Mouse (Mus musculus) cerebellum, adult 9-10 months (tissue): ENCODE measurements at regions not wholly inside any gene's neighbourhood (a gene's known extent, or its start where the extent isn't known, plus 50 kb on each side); places are given as distances from the start of the nearest gene placed in this dataset.
"Not testable (repeated sequence)": the region's sequence is repeated elsewhere in the genome, so short reads cannot be mapped to it uniquely, and the experiment has no call there.

Experiments used
- DNase-seq: peaks from one replicate; pipeline ENCODE4 v3.0.0; 2022

GRCm38 (mm10) chr10:111592416-111593149, 86.5 kb downstream of the Phlda1 start:
- DNase-seq: no peak

GRCm38 (mm10) chr10:111593280-111593679, 87.2 kb downstream of the Phlda1 start:
- no peak for DNase-seq

- no peak for DNase-seq
These were observed 88.1 kb downstream of the Phlda1 start for GRCm38 (mm10) chr10:111594171-111594570.

GRCm38 (mm10) chr10:111594651-111595050, 88.6 kb downstream of the Phlda1 start:
- no peak for DNase-seq

DNA sequence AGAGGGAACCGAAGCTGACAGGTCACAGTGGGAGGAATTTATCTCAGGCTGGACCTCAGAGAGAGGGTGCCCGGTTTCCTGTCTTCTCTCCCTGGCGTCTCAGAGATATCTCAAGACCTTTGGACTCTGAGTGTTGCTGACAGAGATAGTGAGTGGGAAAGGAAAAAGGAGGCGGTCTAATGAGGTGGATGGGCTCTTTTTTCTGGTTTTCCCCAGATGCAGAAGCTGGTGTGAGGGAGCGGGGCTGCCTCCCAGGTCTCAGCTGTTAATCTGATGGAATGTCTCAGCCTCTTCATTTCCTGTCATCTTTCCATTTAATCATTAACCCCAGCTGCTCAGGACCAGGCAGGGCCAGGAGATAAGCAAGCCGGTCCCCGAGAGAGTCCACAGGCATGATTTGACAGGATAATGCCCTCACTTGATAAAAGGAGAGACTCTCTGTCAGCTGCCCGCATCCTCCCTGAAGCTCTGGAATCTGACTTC, 89.5 kb downstream of the Phlda1 start:
- no peak for DNase-seq

DNA sequence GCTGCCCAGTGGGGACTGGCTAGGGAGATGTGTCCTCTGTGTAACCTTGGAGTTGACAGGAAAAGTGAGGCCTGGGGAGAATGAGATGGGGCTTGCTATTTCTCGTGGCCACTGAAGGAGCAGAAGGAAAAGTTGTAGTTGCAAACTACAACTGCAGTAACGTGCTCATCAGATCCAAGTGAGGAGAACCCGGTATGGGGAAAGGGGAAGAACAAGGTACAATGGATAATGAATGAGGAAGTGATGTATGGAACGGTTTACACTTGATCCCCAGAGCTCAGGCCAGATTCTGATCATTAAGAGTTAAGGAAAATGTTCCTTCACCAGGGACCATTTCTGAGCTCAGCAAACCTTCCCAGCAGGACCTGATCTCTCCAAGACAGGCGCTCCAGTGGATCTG, 92.6 kb downstream of the Phlda1 start:
- no peak for DNase-seq

DNA sequence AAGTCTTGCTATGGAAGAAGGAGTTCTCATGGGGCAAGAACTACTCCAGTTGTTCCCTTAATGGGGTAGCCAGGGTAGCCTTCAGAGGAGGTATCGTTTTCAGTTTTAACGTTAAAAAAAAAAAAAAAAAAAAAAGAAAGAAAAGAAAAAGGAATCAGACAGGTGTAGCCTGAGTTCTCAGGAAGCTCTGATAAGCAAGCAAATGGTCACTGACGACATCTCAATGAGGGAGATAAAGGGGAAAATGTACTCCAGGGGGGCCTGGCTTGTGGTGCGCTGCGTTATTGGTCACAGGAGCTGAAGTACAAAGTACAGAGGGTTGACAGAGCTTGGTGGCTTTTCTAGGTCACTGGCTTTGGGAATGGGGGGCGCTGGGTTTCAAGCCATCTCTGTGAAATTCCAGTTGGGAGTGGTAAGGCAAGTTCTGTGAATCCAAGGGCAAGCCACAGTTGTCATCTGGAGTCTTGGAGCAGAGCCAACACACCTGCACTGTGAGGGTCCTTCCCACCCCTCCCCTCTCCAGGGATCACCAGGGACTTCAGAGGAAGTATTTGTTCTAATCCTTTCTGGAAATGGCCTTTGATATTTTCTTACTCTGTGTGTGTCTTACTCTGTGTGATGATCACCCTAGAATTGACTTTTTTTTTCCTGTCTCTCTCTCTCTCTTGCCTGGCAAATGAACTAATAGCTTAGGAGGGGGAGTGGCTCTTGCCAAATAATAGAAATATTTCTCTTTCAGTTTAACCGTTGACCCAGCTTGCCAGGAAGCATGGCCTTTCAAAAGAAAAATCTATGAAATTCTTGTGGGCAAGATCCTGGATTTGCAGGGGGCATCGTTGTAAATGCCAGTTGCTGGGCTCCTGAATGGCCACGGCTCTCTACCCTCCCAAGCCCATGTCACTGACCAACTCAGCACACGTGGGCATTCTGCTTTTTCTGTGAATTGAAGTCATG, 93.5 kb downstream of the Phlda1 start:
- DNase-seq: no peak

DNA sequence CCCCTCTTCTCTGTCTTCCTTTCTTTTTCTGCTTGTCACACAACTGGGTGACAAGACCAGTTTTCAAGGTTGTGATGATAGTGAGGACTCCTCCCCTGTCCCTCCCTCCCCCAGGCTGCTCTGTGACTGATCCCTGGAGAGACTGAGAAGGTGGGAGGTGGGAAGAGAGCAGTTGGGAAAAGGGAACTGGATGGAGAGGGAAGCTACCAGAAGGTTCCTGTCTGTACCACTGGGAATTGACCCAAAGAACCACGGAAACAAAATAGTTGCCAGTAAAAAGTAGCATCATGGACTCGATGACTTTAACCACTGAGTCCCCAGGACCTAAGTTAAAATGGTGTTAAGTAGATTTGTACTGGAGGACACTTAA, 94.2 kb downstream of the Phlda1 start:
- DNase-seq: no peak

DNA sequence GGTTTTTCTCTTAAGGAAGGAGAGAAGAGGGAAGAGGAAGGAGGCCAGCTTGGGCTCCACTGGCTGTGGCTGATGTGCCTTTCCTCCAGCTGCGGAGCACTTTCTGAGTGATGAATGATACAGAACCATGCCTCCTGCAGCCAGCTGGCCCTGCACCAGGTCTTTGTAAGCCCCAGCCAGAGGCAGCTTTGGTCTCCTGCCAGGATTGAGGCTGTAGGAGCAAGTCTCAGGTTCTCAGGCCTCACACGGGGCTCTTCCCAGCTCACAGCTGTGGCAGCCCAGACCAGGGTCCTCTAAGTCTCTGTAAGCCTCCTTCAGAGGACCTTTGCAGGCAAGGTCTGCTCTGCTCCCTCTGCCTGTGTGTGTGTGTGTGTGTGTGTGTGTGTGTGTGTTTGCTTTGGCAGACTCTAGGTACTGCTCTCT, 94.6 kb downstream of the Phlda1 start:
- DNase-seq: peak; percentile 7

DNA sequence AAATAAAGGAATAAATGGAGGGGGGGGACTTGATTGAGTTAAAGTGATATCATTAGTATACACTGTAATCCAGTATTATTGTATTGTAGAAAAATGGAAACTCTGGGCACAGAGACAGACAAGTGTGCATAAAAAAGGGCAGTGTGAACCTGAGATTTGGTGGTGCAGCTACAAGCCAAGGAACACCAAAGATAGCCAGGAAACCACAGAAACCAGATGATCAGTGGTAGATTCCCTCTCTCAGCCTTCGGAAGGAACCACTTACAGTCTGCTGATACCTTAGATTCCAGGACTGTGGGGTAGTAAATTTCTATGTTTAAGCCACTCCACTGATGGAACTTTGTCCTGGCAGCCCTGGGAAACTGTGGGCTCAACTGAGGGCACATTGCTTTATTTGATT, 97.1 kb downstream of the Phlda1 start:
- DNase-seq: no peak

DNA sequence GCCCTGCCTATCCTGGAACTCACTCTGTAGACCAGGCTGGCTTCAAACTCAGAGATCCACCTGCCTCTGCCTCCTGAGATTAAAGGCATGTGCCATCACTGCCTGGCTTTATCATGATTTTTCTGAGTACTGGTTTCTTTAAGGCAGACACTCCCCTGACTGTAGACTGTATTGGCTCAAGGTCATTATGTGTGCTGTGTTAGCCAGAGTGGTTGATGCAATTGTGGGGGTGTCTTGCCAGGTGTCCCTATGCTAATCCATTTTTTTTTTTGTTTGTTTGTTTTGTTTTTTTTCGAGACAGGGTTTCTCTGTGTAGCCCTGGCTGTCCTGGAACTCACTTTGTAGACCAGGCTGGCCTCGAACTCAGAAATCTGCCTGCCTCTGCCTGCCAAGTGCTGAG, 101.3 kb downstream of the Phlda1 start:
- DNase-seq: not testable (repeated sequence)

- DNase-seq: no peak
These were observed 102.5 kb downstream of the Phlda1 start for GRCm38 (mm10) chr10:111608385-111609093.

DNA sequence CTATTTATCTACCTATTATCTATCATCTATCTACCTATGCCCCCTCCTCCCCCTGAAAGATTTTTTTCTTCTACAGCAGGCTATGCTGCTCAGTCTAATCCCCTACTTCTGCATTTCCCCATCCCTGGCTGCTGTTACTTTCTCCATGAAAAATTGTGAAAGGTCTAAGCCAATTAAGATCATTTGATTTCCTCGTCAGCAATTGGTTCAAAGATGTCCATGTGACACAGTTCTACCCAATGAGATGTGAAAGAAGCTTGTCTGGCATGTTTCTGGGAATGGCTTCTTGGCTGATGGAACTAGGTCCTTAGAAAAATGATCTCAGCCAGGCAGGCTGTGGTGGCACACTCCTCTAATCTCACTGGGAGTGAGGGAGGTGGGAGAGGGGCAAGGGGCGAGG, 103.8 kb downstream of the Phlda1 start:
- DNase-seq: no peak

DNA sequence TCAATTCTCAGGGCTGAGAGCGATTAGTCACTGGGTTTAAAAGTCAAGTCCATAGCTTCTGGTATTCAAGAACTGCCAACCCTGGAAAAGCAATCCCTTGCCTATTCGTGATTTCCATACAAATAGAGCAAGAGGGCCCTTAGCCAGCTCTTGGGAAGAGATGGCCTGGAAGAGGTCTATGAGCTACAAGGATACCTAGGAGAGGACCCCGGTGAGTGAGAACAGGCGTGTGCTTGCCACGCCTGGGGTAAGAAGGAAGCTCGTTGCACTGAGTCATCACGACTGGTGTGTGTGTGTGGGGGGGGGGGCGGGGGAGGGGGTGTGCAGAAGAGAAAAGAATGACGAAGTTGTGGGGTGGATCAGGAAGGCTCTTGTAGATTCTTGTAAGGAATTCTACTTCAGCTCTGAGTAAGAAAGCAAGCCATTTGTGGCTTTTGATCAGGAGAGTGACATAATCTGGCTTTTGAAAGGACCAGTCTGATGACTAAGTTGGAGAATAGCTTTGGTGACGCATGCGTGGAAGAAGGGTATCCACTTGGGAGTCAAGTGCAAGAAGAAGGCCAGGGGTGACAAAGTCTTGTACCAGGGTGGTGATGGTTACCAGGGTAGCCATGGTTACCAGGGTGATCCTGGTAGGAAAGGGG, 113.7 kb downstream of the Phlda1 start:
- peak; percentile 6 for DNase-seq

DNA sequence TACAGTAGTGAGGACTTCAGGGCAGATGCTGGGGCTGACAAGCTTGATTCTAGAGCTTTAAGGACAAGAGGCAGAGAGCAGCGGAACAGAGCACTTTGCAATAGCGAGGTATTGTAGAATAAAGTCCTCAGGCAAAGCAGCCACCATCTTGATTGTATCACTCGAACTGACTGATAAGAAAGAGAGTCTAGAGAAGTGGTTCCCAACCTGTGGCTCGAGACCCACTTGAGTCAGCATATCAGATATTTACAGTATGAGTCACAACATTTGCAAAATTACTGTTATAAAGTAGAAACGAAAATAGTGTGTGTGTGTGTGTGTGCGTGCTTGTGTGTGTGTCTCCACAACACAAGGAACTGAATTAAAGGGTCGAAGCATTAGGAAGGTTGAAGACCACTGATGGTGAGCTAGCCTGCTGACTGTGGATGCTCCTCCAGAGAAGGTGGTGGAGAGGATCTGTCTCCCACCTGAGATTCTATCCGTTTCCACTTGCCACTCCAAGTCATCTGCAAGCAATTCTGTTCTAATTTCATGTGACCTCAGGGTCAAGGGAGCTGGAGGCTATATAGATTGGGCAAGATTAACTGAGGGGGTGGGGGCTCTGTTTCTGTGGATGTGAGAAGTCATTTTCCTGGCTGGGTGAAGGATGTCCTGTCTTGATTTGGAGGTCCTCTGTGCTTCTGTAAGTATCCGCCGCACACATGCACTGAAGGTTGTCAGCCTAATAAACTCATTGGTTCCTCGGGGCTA, 115.0 kb downstream of the Phlda1 start:
- DNase-seq: no peak

DNA sequence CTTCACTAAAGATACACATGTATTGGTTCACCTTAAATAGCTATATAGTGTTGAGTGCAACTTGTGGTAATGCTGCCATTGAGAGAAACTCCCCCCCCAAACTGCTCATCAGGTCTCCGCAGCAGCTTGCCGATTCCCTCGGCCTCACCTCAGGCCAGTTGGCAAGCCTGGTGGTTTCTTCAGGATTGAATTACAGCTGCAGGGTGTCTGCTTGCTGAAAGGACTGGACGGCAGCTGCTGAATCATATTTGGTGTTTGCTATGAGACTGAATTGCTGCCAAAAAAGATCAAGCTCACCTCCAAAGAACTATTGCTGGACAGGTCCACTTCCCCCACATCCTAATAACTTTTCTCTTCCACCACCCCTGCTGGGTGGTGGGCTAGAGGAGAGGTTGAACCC, 116.7 kb downstream of the Phlda1 start:
- DNase-seq: no peak

DNA sequence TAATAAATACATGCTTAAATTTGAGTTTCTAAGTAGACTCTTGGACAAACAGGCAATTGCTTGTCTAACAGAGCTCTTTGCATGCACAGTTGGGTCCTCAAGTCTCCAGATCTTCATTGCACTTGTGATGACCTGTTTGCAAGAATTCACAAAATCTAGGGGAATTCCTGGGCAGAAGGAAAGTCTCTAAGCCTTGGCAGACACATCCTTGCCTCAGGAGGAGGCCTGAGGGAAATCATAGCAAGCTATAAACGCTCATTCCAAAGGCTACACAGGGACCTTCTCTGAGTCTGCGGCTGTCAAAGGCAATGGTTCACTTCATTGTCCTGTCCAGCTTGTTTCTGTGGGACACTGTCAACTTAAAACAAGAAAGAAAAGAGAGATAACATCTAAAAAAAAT, 117.9 kb downstream of the Phlda1 start:
- DNase-seq: no peak

DNA sequence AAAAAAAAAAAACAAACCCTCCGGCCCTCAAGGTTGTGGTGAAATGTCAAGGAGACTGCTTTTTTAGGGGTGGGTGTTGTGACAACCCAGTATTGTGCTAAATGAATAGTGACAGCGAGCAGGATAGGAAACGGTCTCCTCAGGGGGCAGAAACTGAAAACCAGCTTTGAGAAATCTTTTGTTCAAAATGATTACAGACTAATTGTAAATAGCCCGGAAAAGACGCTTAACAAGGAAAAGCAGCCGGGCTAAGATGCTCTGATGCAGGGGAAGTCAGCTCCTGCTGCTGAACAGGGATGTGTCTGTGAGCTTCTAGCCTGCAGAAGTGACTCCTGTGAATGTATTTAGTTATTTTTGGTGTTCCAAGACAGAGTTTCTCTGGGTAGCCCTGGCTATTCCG, 118.5 kb downstream of the Phlda1 start:
- no peak for DNase-seq

DNA sequence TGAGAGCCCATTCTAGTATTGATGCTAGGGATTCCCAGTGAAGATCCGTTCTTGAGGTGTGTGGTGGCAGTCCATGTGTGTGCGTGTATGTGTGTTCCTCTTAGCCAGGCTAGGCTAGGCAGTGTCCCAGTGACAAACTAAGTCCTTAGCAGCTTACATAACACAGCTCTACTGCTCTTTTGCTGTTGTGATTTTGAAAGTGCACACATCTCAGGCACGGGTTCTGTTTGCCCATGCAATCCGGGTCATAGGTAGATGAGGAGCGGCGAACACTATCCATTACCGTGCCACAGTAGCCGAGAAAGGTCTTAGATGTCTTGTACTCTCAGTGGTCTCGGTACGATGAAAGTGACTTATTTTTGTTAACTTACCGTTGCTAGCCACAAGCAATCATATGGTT, 119.5 kb downstream of the Phlda1 start:
- DNase-seq: no peak

- DNase-seq: no peak
These were observed 119.9 kb downstream of the Phlda1 start for GRCm38 (mm10) chr10:111626009-111626408.

- DNase-seq: no peak
These were observed 130.2 kb downstream of the Phlda1 start for GRCm38 (mm10) chr10:111636283-111636682.
